Mouse (Mus musculus): ENCODE data around the gene Olfr597.
"Not testable (repeated sequence)": the region's sequence is repeated elsewhere in the genome, so short reads cannot be mapped to it uniquely, and the experiment has no call there.

Olfr597 gene

GRCm38 (mm10) chr7:103316015-103316414 lies at the start of gene Olfr597:
Gene Olfr597, plus strand, starts transcription at chr7:103316315.
- DNase-seq = not testable (repeated sequence)

- DNase-seq = not testable (repeated sequence)
Observed at GRCm38 (mm10) chr7:103305348-103305747, 10.8 kb upstream of the Olfr597 start, which contains the start of gene Olfr596. Gene Olfr596, plus strand, starts transcription at chr7:103305648.

GRCm38 (mm10) chr7:103323268-103323667 lies 7.2 kb downstream of the Olfr597 start, which contains the start of gene Olfr598:
Gene Olfr598, plus strand, starts transcription at chr7:103323568.
- no peak for DNase-seq

- no peak for DNase-seq
Observed at GRCm38 (mm10) chr7:103335617-103336016, 19.5 kb downstream of the Olfr597 start, which contains the start of gene Olfr599. Gene Olfr599, plus strand, starts transcription at chr7:103335917.

- DNase-seq = no peak
Observed at GRCm38 (mm10) chr7:103349569-103349968, 33.5 kb downstream of the Olfr597 start, which contains the start of gene Olfr600. Gene Olfr600, minus strand, starts transcription at chr7:103349669.

GRCm38 (mm10) chr7:103362555-103362954 lies 46.4 kb downstream of the Olfr597 start, which contains the start of gene Olfr601:
Gene Olfr601, minus strand, starts transcription at chr7:103362655.
- no peak for DNase-seq

Measured in thymus, postnatal 36 days (tissue).